Mouse (Mus musculus): Measurements from ENCODE around the gene Rfc2. TPM values are rescaled to one million over a fixed set of nuclear protein-coding genes. Genes with fewer than 3 reads are reported as not detected.

The Rfc2 gene
- polyA plus RNA-seq, 1 experiment from 2014 or later: 81.5 TPM

DNA sequence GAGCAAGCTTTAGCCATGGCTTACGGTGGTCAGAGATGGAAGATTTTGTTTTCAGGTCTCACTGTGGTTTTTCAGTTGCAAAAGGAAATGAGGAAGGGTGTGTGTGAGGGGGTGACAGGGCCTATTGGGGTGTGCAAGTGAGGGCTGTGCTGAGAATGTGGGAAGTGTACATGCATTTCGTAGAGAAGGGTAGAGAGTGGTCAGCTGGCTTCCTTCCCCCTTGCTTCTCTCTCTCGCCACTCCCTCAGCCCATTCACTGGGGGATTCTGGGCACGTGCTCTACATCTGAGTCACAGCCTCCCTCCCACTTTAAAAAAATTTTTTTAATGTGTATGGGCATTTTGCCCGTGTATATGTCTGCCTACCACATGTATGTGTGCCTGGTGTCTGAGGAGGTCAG, 26.0 kb downstream of the Rfc2 start:
- Histone ChIP-seq H3K27me3 (ENCODE audit: control insufficient read depth, insufficient read depth, low read length) (no peaks in the 10 kb centered on the region), H3K4me2 (replicated peaks; ENCODE audit: low read depth) (no peak overlapping the region), H3K9ac (ENCODE audit: low read length) (no peak overlapping the region), H3K36me3 (ENCODE audit: control insufficient read depth, insufficient read depth, low read length) (no peaks in the 10 kb centered on the region), H3K4me3 (ENCODE audit: low read depth, low read length) (no peak overlapping the region), H3K9me3 (ENCODE audit: control insufficient read depth, low read length) (no peaks in the 10 kb centered on the region), H3K27ac (replicated peaks) (no peak overlapping the region), H3K4me1 (replicated peaks; ENCODE audit: control insufficient read depth, insufficient read depth) (no peaks in the 10 kb centered on the region)
- 32% methylated on average over 5 of the region's 5 CpGs for WGBS
- TF ChIP-seq CTCF (IDR thresholded peaks at IDR 0.05; ENCODE audit: low read depth): no peak
- TF ChIP-seq EP300 (optimal IDR thresholded peaks at IDR 0.05): no peak
- DNase-seq (ENCODE audit: low spot score) (no peak), ATAC-seq (ENCODE audit: low FRiP score, low TSS enrichment) (no peak; the same call in 1 of the 2 replicates)

DNA sequence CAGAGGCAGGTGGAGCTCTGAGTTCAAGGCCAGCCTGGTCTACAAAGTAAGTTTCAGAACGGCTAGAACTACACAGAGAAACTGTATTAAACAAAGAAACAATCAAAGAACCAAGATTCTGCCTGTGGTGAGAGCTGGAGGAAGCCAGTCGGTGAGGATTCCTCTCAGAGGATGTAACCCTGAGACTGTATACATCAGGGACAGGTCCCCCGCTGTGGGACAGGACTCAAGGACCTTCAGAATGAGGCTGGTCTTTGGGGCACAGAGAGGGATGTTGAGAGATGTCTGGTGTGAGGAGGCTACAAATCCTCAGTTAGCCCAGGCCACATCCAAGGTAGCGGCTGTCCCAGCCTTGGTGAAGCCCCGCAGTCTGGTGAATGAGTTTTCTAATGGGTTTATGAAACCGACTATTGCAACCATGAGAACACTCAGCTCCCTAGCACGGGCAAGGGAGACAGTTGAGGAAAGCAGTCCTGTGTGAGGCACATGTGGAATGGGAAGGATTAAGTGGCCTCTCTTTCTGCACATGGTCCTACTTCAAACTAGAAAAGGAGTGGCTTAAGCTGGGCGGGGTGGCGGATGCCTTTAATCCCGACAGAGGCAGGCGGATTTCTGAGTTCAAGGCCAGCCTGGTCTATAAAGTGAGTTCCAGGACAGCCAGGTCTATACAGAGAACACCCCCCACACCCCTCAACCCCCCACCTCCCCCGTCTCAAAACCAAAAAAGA, 28.9 kb downstream of the Rfc2 start:
- 81% methylated on average over 12 of the region's 12 CpGs for WGBS
- no peak overlapping the region for H3K9ac ChIP-seq (ENCODE audit: low read length)
- no peak for TF ChIP-seq CTCF (IDR thresholded peaks at IDR 0.05; ENCODE audit: low read depth)
- no peak for TF ChIP-seq EP300 (optimal IDR thresholded peaks at IDR 0.05)
- no peak overlapping the region for H3K4me3 ChIP-seq (ENCODE audit: low read depth, low read length)
- H3K9me3 ChIP-seq (ENCODE audit: control insufficient read depth, low read length): no peaks in the 10 kb centered on the region
- no peaks in the 10 kb centered on the region for H3K27me3 ChIP-seq (ENCODE audit: control insufficient read depth, insufficient read depth, low read length)
- H3K4me1 ChIP-seq (replicated peaks; ENCODE audit: control insufficient read depth, insufficient read depth): no peaks in the 10 kb centered on the region
- no peaks in the 10 kb centered on the region for H3K36me3 ChIP-seq (ENCODE audit: control insufficient read depth, insufficient read depth, low read length)
- DNase-seq (ENCODE audit: low spot score) (no peak), ATAC-seq (ENCODE audit: low FRiP score, low TSS enrichment) (no peak)
- H3K4me2 ChIP-seq (replicated peaks; ENCODE audit: low read depth): no peak overlapping the region
- no peak overlapping the region for H3K27ac ChIP-seq (replicated peaks)

DNA sequence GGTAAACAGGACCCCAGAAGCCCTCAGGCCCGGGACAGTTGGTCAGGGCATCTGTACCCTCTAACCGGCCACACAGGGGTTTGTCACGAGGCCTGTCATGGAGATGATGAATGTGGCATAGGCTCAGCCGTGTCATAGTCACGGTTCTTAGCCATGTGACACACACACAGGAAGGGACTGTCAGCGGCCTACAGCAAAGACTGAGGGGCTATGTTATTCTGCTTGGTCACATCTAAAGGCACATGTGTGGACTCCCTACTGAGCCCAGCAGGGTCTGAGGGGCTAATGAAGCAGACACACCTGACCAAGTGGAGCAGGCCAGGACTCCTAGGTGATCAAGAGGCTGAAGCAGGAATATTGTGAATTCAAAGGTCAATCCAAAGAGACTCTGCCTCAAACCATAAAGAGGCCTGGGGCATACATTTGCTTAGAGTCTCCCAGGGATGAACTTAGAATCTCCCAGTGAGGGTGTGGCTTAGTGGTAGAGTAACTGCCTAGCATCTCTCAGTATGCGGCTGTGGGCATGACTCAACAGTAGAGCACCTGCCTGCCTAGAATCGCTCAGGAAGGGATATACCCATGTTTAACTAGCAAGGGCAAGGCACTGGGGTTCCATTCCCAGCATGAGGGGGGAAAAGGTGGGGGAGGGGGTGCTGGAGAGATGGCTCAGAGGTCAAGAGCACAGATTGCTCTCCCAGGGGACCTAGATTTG, 30.8 kb downstream of the Rfc2 start:
- ATAC-seq (ENCODE audit: low FRiP score, low TSS enrichment): peak; percentile 30; the same call in 1 of the 2 replicates
- 39% methylated on average over 8 of the region's 8 CpGs for WGBS
- H3K4me3 ChIP-seq (ENCODE audit: low read depth, low read length): no peak overlapping the region

DNA sequence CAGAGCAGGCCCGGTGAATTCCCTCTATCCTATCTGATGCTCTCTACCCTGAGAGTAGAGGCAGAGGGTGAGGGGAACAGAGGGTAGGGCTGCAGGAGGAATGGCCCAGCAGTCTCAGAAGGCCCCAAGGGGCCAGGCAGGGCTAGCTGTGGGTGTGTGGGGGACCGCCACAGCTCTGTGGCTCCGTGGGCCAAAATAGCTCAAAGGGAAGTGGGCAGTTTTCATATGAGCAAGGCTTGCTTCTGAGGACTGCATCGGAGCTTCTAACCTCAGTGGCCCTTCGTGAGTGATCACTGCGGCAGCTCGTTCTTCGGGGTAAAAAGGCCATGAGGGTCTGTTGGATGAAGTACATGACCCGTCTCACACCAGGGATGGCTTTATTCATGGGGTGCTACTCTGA, 32.6 kb downstream of the Rfc2 start:
- Histone ChIP-seq H3K27ac (replicated peaks) (no peak overlapping the region), H3K4me3 (ENCODE audit: low read depth, low read length) (no peak overlapping the region), H3K36me3 (ENCODE audit: control insufficient read depth, insufficient read depth, low read length) (0 out of 2 replicates have a peak, but pooled peaks cover under 1% of the 10 kb centered on the region), H3K9ac (ENCODE audit: low read length) (no peak overlapping the region), H3K4me2 (replicated peaks; ENCODE audit: low read depth) (no peak overlapping the region), H3K9me3 (ENCODE audit: control insufficient read depth, low read length) (no peaks in the 10 kb centered on the region), H3K27me3 (ENCODE audit: control insufficient read depth, insufficient read depth, low read length) (no peaks in the 10 kb centered on the region), H3K4me1 (replicated peaks; ENCODE audit: control insufficient read depth, insufficient read depth) (no peaks in the 10 kb centered on the region)
- DNase-seq (ENCODE audit: low spot score): no peak
- WGBS: 84% methylated on average over 9 of the region's 9 CpGs
- TF ChIP-seq EP300 (optimal IDR thresholded peaks at IDR 0.05): no peak
- no peak for TF ChIP-seq CTCF (IDR thresholded peaks at IDR 0.05; ENCODE audit: low read depth)
- no peak for ATAC-seq (ENCODE audit: low FRiP score, low TSS enrichment)

More for the DNA sequence above, 30.8 kb downstream of the Rfc2 start:
- H3K9ac ChIP-seq (ENCODE audit: low read length): no peak overlapping the region
- no peaks in the 10 kb centered on the region for H3K9me3 ChIP-seq (ENCODE audit: control insufficient read depth, low read length)
- no peaks in the 10 kb centered on the region for H3K27me3 ChIP-seq (ENCODE audit: control insufficient read depth, insufficient read depth, low read length)
- H3K27ac ChIP-seq (replicated peaks): 0 out of 2 replicates have a peak overlapping the region, but pooled peaks have one; percentile 13
- no peak for DNase-seq (ENCODE audit: low spot score)
- no peaks in the 10 kb centered on the region for H3K4me1 ChIP-seq (replicated peaks; ENCODE audit: control insufficient read depth, insufficient read depth)
- H3K4me2 ChIP-seq (replicated peaks; ENCODE audit: low read depth): no peak overlapping the region
- no peaks in the 10 kb centered on the region for H3K36me3 ChIP-seq (ENCODE audit: control insufficient read depth, insufficient read depth, low read length)
- TF ChIP-seq CTCF (IDR thresholded peaks at IDR 0.05; ENCODE audit: low read depth) (no peak), EP300 (optimal IDR thresholded peaks at IDR 0.05) (no peak)

DNA sequence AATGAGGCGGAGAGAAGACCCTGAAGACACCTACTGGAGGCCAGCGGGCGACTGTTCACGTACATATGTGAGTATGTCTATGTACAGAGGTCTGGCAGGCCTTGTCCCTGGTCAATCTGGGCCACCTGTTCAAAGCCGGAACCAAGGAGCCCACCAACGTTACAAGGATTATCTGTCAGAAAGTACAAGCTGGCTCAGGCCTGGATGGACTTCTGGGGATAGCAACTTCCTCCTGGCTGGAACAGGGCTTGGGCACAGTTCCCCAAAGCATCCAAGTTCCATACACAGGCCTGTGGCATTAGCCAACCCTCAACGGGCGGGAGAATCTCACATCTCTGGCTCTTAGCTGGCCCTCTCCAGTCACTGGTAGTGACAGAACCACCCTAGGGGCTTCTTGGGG, 33.1 kb downstream of the Rfc2 start:
- 89% methylated on average over 8 of the region's 8 CpGs for WGBS
- no peak for ATAC-seq (ENCODE audit: low FRiP score, low TSS enrichment)

DNA sequence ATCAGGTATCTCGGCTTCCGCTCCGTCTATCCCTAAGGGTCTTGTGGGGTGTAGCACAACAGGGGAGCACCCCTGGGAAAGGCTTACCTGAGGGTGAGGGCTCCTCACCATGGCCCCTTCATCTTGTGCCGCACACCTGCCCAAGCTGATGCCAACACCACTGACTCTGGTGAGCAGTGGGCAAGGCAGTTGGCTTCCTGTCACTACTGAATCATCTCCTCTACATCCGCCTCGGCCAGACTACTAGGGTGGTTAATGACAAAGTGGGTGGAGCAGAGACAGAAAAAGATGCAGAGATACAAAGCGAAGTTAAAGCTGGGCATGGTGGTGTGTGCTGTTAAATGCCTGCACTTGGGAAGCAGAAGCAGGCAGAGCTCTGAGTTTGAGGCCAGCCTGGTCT, 33.6 kb downstream of the Rfc2 start, which contains the start of gene Lat2:
Gene Lat2, minus strand, starts transcription at position 224 of the 400 bp plus-strand sequence.
- Histone ChIP-seq H3K4me3 (ENCODE audit: low read depth, low read length) (no peak within 1 kb of the TSS), H3K27me3 (ENCODE audit: control insufficient read depth, insufficient read depth, low read length) (no peaks in the 10 kb centered on the region), H3K9ac (ENCODE audit: low read length) (no peak within 1 kb of the TSS), H3K4me1 (replicated peaks; ENCODE audit: control insufficient read depth, insufficient read depth) (no peaks in the 10 kb centered on the region), H3K36me3 (ENCODE audit: control insufficient read depth, insufficient read depth, low read length) (peaks cover 8% of the 10 kb centered on the region), H3K4me2 (replicated peaks; ENCODE audit: low read depth) (no peak within 1 kb of the TSS), H3K27ac (replicated peaks) (no peak within 1 kb of the TSS), H3K9me3 (ENCODE audit: control insufficient read depth, low read length) (no peaks in the 10 kb centered on the region)
- ATAC-seq (ENCODE audit: low FRiP score, low TSS enrichment) (no peak), DNase-seq (ENCODE audit: low spot score) (no peak)
- TF ChIP-seq CTCF (IDR thresholded peaks at IDR 0.05; ENCODE audit: low read depth) (no peak), EP300 (optimal IDR thresholded peaks at IDR 0.05) (no peak)
- 79% methylated on average over 7 of the region's 7 CpGs for WGBS

More for the DNA sequence above, 33.1 kb downstream of the Rfc2 start:
- Histone ChIP-seq H3K4me3 (ENCODE audit: low read depth, low read length) (no peak overlapping the region), H3K4me2 (replicated peaks; ENCODE audit: low read depth) (no peak overlapping the region), H3K4me1 (replicated peaks; ENCODE audit: control insufficient read depth, insufficient read depth) (no peaks in the 10 kb centered on the region), H3K9me3 (ENCODE audit: control insufficient read depth, low read length) (no peaks in the 10 kb centered on the region), H3K27ac (replicated peaks) (no peak overlapping the region), H3K36me3 (ENCODE audit: control insufficient read depth, insufficient read depth, low read length) (peaks cover 3% of the 10 kb centered on the region), H3K27me3 (ENCODE audit: control insufficient read depth, insufficient read depth, low read length) (no peaks in the 10 kb centered on the region), H3K9ac (ENCODE audit: low read length) (no peak overlapping the region)
- no peak for TF ChIP-seq CTCF (IDR thresholded peaks at IDR 0.05; ENCODE audit: low read depth)
- no peak for TF ChIP-seq EP300 (optimal IDR thresholded peaks at IDR 0.05)
- DNase-seq (ENCODE audit: low spot score): no peak

All from stomach, postnatal 0 days (tissue).